Mouse (Mus musculus) erythroblast, embryonic 14.5 days (primary cell): ENCODE results near the gene Wee2.

ENCODE experiments used
- GATA1 ChIP-seq: IDR thresholded peaks from 2 replicates; pipeline ENCODE4 v1.6.1; 2012; ENCODE audit warnings: low read length, inconsistent platforms, mixed read lengths
- TAL1 ChIP-seq: IDR thresholded peaks from 3 replicates; pipeline ENCODE4 v1.6.1; 2012; ENCODE audit warnings: low read length, inconsistent platforms, mixed read lengths

GRCm38 (mm10) chr6:40430251-40430650, 8.6 kb upstream of the Wee2 start:
- TF ChIP-seq GATA1 (no peak), TAL1 (no peak)
